Mouse (Mus musculus): ENCODE data around the gene Pds5a.
A peak's percentile ranks its signal among the peaks of the same experiment; 100 is the strongest.
"Not testable (repeated sequence)": the region's sequence is repeated elsewhere in the genome, so short reads cannot be mapped to it uniquely, and the experiment has no call there.

Pds5a gene

GRCm38 (mm10) chr5:65696821-65697485 lies 1.1 kb downstream of the Pds5a start:
- peak; percentile 70 for DNase-seq (ENCODE audit: low spot score)

- DNase-seq (ENCODE audit: low spot score) = not testable (repeated sequence)
Measured at GRCm38 (mm10) chr5:65694076-65694475, 4.0 kb downstream of the Pds5a start.

GRCm38 (mm10) chr5:65693018-65693417 lies 5.1 kb downstream of the Pds5a start:
- DNase-seq (ENCODE audit: low spot score) = no peak

GRCm38 (mm10) chr5:65688806-65689205 lies 9.3 kb downstream of the Pds5a start:
- DNase-seq (ENCODE audit: low spot score) = no peak

DNA sequence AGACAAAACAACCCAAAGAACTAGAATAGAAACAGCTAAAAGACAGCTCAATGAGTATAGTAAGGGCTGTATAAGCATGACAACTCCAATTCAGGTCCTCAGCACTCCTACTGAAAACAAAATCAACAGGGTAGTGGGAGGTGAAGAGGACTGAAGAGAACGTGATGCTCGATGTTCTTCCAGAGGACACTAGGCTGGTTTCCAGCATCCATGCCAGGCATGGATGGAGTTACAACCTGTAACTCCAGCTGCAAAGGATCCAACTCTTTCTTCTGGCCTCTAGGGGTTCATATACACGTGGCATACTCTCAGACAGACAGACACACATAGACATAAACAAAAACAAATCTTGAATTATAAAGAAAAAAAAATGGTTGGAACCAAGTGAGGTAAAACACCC lies 11.3 kb downstream of the Pds5a start:
- DNase-seq (ENCODE audit: low spot score) = no peak

DNA sequence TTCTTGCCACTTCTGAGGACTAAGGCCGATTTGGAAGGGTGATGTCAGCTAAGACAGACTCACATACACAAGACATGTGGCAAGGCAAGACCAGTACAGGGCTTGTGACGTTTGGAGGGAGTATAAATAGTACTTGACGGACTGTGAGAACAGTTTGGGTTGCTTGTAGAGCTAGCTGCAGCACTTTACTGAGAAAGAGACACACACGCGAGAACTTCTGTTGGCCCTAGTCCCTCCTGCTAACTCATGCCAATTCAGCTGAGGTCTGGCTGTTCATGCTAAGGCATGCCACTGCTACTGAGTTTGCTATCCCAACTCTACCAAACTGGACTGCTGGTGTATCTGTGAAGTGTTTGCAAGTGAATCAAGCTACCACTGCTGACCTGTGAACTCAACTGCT lies 19.2 kb downstream of the Pds5a start:
- no peak for DNase-seq (ENCODE audit: low spot score)

DNA sequence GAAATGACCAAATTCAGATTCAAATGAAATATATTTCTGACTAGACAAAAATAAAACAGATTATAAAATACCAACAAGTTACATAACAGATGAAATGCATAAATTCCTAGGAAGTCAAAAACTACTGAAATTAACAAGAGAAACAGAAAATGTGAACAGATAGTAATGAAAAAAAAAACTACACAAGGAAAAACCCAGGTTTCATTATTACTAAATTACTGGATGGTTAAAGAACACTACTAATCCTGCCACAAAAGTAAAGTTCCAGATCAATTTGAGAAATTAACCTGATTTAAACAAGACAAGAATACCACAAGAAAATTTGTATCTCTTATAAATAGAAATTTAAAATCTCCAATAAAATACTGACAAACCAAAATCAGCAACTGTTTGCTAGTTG lies 25.9 kb downstream of the Pds5a start:
- no peak for DNase-seq (ENCODE audit: low spot score)

DNA sequence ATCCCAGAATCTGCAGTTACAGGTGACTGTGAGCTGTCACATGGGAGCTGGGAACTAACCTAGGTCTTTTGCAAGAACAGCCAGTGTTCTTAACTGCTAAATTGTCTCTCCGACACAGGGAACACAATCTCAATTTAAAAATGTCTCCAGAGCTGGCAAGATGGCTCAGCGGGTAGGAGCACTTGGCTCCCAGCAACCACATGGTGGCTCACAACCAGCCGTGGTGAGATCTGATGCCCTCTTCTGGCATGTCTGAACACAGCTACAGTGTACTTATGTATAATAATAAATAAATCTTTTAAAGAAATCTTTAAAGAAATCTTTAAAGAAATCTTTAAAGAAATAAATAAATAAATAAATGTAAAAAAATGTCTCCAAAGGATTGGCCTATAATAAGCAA lies 30.4 kb downstream of the Pds5a start:
- DNase-seq (ENCODE audit: low spot score) = no peak

DNA sequence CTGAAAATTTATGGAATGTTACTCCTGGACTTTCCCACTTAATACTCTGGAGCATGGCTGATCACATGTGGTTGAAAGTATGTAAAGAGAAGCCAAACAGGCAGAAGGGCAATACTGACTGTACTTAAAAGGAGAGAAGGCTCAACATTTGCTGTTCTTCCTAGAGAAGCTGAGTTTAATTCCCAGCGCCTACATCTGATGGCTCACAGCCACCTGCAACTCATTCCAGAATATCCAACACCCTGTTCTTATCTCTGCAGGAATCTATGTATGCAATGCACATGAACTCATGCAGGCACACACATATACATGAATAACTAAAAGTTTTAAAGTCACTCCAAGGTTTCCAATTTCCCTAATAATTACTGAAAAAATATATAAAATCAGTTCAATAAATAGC lies 32.7 kb downstream of the Pds5a start:
- no peak for DNase-seq (ENCODE audit: low spot score)

GRCm38 (mm10) chr5:65661958-65662357 lies 36.1 kb downstream of the Pds5a start:
- no peak for DNase-seq (ENCODE audit: low spot score)

DNA sequence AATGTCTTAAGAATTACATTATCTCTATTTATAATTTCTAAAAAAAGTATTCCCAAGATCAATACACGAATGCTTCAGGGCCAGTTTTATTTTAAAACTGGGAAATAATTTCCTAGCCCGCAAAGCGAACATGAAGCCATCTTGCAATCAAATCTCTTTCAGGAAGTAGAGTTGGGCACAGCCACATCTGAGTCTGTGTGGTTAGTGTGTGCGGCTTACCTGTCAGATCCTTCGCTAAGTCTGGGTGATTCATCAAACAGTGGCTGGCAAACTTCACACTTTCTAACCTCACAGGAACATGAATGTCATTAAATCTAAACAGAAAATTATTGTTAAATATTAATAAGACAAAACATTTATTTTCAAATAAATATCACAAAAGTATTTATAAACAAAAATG lies 44.3 kb downstream of the Pds5a start:
- DNase-seq (ENCODE audit: low spot score) = no peak

DNA sequence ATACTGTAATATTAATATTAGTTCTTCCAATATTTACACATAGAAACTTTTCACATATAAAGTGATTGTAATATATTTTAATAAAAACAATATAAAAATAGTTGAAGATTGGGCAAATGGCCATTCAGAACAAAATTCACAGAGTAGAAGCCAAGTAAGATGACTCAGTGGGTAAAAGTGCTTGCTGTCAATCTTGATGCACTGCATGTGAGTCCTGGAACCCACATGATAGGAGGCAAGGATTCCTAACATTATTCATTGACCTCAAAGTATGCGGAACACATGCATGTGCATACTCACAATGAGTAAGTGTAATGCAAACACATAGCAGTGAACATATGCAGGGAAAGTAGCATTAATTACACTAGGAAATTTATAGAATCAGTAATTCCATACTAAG lies 59.2 kb downstream of the Pds5a start:
- no peak for DNase-seq (ENCODE audit: low spot score)

DNA sequence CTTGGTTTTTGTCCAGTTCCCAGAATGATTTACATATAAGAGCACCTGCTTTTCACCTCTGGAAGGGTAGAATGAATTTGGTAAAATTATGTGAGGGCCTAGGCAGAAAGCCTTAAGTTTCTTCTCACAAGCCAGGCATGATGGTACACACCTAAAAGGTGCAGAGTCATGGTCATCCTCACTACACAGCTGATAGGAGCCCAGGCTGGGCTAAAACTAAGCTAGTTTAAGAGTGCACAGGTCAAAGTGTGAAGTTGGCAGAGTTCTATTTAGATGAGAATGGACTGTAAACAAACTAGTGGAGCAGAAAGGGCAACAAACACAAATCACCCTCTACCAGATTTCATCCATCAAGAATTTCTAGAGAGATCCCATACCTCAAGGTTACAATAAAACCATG lies 73.7 kb downstream of the Pds5a start:
- DNase-seq (ENCODE audit: low spot score) = no peak

DNA sequence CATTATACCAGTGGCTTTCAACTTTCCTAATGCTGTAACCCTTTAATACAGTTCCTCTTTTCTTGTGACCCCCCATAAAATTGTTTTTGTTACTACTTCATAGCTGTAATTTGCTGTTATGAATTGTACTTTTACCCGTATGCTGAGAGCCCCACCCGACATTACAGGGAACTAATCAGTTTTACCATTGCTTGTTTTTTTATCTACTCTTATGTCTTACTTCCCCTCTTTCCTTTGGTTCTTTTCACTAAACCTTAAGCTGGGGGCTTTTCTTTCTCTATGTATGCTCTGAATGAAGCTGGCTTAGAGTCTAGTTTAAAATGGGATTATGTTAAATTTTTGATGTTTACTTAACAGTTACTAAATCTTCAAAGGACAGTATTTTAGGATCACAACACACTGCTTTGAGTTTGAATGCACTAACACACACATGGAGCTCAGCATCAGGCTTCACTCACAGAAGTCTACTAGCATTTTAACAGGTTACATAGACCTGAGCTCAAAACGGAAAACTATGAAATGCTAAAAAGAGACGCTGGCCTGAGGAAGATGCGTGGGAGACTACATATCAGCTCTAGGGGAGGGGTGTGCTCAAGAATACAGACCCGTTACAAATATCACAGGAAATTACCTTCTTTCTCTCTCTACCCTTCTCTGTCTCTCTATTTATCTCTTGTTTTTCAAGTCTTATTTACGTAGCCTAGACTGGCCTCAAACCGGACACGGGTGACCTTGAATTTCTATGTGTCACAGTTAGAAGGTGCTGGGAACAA lies 84.7 kb downstream of the Pds5a start:
- DNase-seq (ENCODE audit: low spot score) = no peak

DNA sequence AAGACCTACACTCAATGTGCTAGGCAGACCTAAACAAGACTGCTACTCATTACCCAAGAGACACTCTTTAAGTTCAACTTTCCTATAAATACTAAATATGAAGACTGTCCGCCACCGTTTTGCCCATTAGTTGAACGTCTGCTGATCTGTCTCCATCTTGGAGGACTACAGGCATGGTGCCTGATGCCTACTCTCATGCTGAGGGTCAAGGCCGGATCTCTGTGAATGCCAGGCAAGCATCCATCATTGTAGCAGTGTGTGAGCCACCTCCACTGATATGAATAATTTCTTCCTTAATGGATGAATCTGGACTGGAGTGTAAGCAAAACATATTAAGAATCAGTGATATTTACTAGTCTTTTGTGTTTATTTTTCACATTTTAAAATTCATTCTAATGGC lies 87.5 kb downstream of the Pds5a start:
- no peak for DNase-seq (ENCODE audit: low spot score)

DNA sequence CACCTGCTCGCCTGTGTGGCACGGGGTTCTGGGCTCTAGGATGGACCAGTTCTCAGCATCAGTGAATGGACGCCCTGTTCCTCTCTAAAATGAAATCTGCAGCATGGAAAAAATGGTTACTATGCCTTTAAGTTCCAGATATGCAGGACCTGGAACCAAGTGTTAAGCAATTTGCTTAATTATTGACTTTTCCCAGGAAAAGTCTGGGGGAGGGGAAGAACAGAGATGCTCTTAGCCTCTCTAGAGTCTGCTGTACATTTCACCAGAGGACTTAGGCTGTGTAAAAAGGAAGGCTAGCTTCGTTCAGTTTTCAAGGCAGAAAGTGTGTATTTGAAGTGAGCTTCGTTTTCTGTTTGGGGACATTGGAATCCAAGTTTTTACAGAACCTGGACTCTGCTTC lies 88.3 kb downstream of the Pds5a start:
- DNase-seq (ENCODE audit: low spot score) = no peak

- DNase-seq (ENCODE audit: low spot score) = no peak
Measured at GRCm38 (mm10) chr5:65606820-65607219, 91.3 kb downstream of the Pds5a start.

DNA sequence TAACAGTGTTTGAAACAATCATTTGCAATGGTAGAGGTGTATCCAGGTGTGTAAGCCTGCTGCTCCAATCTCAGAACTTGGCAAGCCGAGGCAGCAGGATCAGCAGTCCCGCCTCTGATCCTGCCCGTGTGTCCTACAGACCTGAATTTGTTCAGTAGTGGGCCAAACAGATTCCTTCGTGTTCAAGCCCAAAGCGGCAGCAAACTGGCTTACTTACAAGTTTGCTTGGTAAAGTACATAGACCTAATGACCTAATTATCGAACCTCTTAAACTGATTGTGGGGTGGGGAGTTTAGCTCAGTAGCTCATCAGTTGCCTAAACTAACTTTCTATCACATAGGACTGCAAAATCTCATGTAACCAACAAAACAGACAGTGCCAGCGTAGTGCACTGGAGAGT lies 98.4 kb downstream of the Pds5a start:
- no peak for DNase-seq (ENCODE audit: low spot score)

DNA sequence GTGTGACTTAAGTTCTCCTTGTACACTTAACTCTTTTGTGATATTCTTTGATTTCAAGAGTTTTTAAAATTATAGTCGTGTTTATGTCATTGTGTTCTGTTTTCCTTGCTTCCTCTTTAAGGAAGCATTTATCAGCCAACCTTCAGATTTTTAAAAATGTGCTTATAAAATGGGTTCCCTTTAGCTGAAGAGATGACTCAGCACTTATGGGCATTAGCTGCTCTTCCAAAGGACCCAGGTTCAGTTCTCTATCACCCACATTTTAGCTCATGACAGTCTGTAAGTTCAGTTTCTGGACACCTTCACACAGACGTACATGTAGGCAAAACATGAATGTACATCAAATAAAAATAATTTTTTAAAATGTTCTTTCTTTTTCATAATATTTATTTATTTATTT lies 105.7 kb downstream of the Pds5a start:
- no peak for DNase-seq (ENCODE audit: low spot score)

- DNase-seq (ENCODE audit: low spot score) = no peak
Measured at GRCm38 (mm10) chr5:65590199-65590598, 107.9 kb downstream of the Pds5a start.

DNA sequence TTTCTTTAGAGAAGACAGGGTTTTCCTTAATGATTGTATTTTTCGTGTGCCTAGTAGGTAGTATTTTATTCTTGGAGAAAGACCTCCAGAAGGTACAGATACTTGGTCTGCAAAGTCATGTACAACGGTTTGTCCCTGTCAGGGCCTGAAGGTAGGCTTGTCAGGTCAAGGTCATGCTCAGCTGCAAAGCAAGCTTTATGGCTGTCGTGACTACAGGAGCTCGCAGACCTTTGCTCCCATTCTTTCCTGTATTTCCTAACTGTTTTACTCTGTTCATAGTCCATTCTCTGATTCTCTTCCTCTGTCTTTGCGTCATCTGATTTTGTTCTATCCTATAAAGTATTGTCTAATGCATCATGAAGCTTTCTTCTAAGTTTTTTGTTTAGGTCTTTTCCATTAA lies 111.8 kb downstream of the Pds5a start:
- no peak for DNase-seq (ENCODE audit: low spot score)

GRCm38 (mm10) chr5:65578545-65578944 lies 119.5 kb downstream of the Pds5a start:
- no peak for DNase-seq (ENCODE audit: low spot score)

DNA sequence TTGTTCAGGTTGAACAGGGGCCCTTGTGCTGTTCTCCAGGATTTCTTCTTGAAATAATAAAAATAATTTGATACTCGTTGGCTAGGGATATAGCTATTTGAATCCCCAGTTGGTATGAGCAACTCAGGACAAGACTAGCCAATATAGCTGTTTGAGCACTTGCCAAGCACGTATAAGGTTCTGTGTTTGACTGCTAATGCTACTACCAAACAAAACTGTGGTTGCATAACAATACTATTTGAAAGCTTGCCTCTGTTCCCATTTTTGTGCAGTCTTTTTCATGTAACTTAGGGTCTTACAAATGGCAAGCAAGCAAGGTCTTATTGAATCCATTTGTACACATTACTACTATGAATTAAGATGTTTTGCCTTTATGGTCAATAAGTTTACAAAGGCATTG lies 122.2 kb downstream of the Pds5a start:
- DNase-seq (ENCODE audit: low spot score) = no peak

DNA sequence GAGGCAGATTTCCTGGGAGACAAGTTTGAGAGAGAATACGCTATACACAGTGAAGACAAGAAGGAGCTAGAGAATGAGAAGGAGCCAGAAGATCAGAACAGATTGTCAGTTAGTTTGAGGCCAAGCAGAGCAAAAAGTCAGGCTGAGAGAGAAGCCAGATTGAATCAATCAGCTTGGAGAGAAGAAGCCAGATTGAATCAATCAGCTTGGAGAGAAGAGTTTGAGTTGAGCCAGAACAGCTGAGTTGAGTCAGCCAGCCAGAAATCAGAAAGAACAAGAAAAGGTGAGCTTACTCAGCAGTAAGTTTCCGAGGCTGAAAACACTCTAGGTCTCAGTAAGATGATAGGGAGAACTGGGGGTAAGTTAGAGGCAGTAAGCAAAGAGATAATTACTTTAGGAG lies 123.2 kb downstream of the Pds5a start:
- no peak for DNase-seq (ENCODE audit: low spot score)

All from layer of hippocampus, adult 11-12 months (tissue).